31 mouse cellular contexts compared by ENCODE assay signal in the genomic region with DNA sequence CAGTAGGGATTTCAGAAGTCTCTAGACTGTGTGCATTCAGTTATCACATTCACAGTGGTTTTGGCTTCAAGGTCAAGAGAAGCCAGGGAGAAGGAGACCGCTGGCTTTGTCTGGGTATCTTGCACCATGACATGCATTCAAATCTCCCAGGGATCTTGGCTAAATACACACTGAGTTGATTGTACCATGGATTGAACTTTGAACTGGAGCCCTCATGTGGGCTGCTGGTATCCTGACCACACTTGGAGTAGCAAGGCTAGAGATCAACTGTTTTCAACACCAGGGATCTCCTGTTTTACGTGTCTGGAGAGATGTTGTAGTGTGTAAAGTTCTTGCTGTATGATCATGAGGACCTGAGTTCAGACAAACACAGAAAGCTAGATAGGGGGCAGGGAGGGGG.
"Had no signal": no experiment of that assay in that cellular context is flagged by ENCODE, and none has a peak within 500 bp of the region (broad histone marks: within the 10 kb centered on the region; RNA-seq: fewer than 3 reads in every experiment).

No protein-coding gene starts in this region.

- ATAC-seq: liver, embryonic 12.5 days; liver, postnatal 0 days; lung, postnatal 0 days; midbrain, embryonic 13.5 days; midbrain, embryonic 15.5 days; midbrain, embryonic 16.5 days had no signal

- H3K27me3 ChIP-seq: lung, embryonic 15.5 days; midbrain, embryonic 13.5 days; midbrain, embryonic 15.5 days; neural tube, embryonic 12.5 days had no signal

- H3K4me2 ChIP-seq: limb, embryonic 12.5 days; limb, embryonic 15.5 days; liver, embryonic 11.5 days; liver, embryonic 12.5 days; liver, embryonic 13.5 days; liver, embryonic 15.5 days; lung, embryonic 14.5 days; lung, embryonic 15.5 days; midbrain, embryonic 11.5 days; midbrain, embryonic 12.5 days; midbrain, embryonic 13.5 days; midbrain, embryonic 15.5 days; neural tube, embryonic 12.5 days; neural tube, embryonic 13.5 days had no signal

- H3K36me3 ChIP-seq: limb, embryonic 12.5 days; limb, embryonic 15.5 days; liver, embryonic 12.5 days; liver, embryonic 13.5 days; liver, embryonic 15.5 days; lung, embryonic 15.5 days; midbrain, embryonic 10.5 days; midbrain, embryonic 12.5 days; midbrain, embryonic 13.5 days; midbrain, embryonic 15.5 days; neural tube, embryonic 12.5 days; neural tube, embryonic 13.5 days had no signal

- H3K4me3 ChIP-seq: limb, embryonic 12.5 days; limb, embryonic 15.5 days; liver, embryonic 12.5 days; liver, embryonic 13.5 days; liver, embryonic 15.5 days; lung, embryonic 15.5 days; megakaryocyte, embryonic 14.5 days; midbrain, embryonic 10.5 days; midbrain, embryonic 12.5 days; midbrain, embryonic 13.5 days; midbrain, embryonic 15.5 days; myocyte; neural tube, embryonic 12.5 days; neural tube, embryonic 13.5 days had no signal

- DNase-seq: left cerebral cortex, postnatal 4 days; liver; liver, embryonic 13.5 days; liver, postnatal 0 days; lung, adult 18-20 months; lung, adult 2 months; lung, embryonic 14.5 days; lung, postnatal 10 days; lung, postnatal 14 days; lung, postnatal 36 days; lung, postnatal 4 days; midbrain, embryonic 14.5 days had no signal

- H3K9ac ChIP-seq: limb, embryonic 12.5 days; limb, embryonic 15.5 days; liver, embryonic 12.5 days; liver, embryonic 13.5 days; liver, embryonic 14.5 days; liver, embryonic 15.5 days; liver, postnatal 0 days; lung, embryonic 14.5 days; lung, embryonic 15.5 days; midbrain, embryonic 12.5 days; midbrain, embryonic 13.5 days; midbrain, embryonic 15.5 days; neural tube, embryonic 12.5 days; neural tube, embryonic 13.5 days had no signal

- H3K9me3 ChIP-seq: limb, embryonic 12.5 days; limb, embryonic 15.5 days; liver, embryonic 12.5 days; liver, embryonic 13.5 days; liver, embryonic 15.5 days; lung, embryonic 15.5 days; midbrain, embryonic 10.5 days; midbrain, embryonic 12.5 days; midbrain, embryonic 13.5 days; midbrain, embryonic 15.5 days; neural tube, embryonic 12.5 days; neural tube, embryonic 13.5 days had no signal

- H3K27ac ChIP-seq: limb, embryonic 12.5 days; limb, embryonic 15.5 days; liver, embryonic 12.5 days; liver, embryonic 13.5 days; liver, embryonic 14.5 days; liver, embryonic 15.5 days; lung, embryonic 15.5 days; macrophage; midbrain, embryonic 10.5 days; midbrain, embryonic 12.5 days; midbrain, embryonic 13.5 days; midbrain, embryonic 15.5 days; neural tube, embryonic 12.5 days; neural tube, embryonic 13.5 days had no signal
